Mouse (Mus musculus): Measurements from ENCODE around the gene Srrm3. TPM values are rescaled to one million over a fixed set of nuclear protein-coding genes. Genes with fewer than 3 reads are reported as not detected.

The Srrm3 gene
- polyA plus RNA-seq, 1 experiment from 2014 or later = not detected

- Histone ChIP-seq H3K9me3 (ENCODE audit: low read length) (no peaks in the 10 kb centered on the region), H3K27me3 (ENCODE audit: insufficient read depth, low read length) (peaks cover 65% of the 10 kb centered on the region), H3K4me1 (ENCODE audit: insufficient read depth) (no peaks in the 10 kb centered on the region), H3K4me2 (ENCODE audit: low read depth, low read length) (no peak overlapping the region), H3K9ac (replicated peaks) (no peak overlapping the region), H3K36me3 (replicated peaks; ENCODE audit: insufficient read depth, low read length) (no peaks in the 10 kb centered on the region), H3K27ac (ENCODE audit: low read depth) (no peak overlapping the region), H3K4me3 (ENCODE audit: low read depth, low read length) (no peak overlapping the region)
- no peak for DNase-seq
- no peak for ATAC-seq
- no peak for TF ChIP-seq CTCF (IDR thresholded peaks at IDR 0.05; ENCODE audit: low read depth)
- TF ChIP-seq EP300 (IDR thresholded peaks at IDR 0.05; ENCODE audit: low read depth) = no peak
- WGBS (ENCODE audit: insufficient replicate concordance) = 54% methylated on average over 13 of the region's 14 CpGs
Measured at GRCm38 (mm10) chr5:135869661-135870423, 63.2 kb downstream of the Srrm3 start.

- Histone ChIP-seq H3K9ac (replicated peaks) (no peak overlapping the region), H3K27ac (ENCODE audit: low read depth) (no peak overlapping the region), H3K27me3 (ENCODE audit: insufficient read depth, low read length) (peaks cover 58% of the 10 kb centered on the region), H3K36me3 (replicated peaks; ENCODE audit: insufficient read depth, low read length) (no peaks in the 10 kb centered on the region), H3K4me3 (ENCODE audit: low read depth, low read length) (no peak overlapping the region), H3K4me2 (ENCODE audit: low read depth, low read length) (no peak overlapping the region), H3K4me1 (ENCODE audit: insufficient read depth) (no peaks in the 10 kb centered on the region), H3K9me3 (ENCODE audit: low read length) (no peaks in the 10 kb centered on the region)
- no peak for ATAC-seq
- WGBS (ENCODE audit: insufficient replicate concordance) = 63% methylated on average over 5 of the region's 5 CpGs
- no peak for TF ChIP-seq CTCF (IDR thresholded peaks at IDR 0.05; ENCODE audit: low read depth)
- DNase-seq = no peak
Measured at GRCm38 (mm10) chr5:135870505-135870904, 63.8 kb downstream of the Srrm3 start.

- Histone ChIP-seq H3K4me3 (ENCODE audit: low read depth, low read length) (no peak overlapping the region), H3K27me3 (ENCODE audit: insufficient read depth, low read length) (peaks cover 38% of the 10 kb centered on the region), H3K27ac (ENCODE audit: low read depth) (no peak overlapping the region), H3K9ac (replicated peaks) (no peak overlapping the region), H3K4me2 (ENCODE audit: low read depth, low read length) (no peak overlapping the region), H3K36me3 (replicated peaks; ENCODE audit: insufficient read depth, low read length) (no peaks in the 10 kb centered on the region), H3K9me3 (ENCODE audit: low read length) (no peaks in the 10 kb centered on the region), H3K4me1 (ENCODE audit: insufficient read depth) (peaks cover 10% of the 10 kb centered on the region)
- no peak for ATAC-seq
- no peak for TF ChIP-seq EP300 (IDR thresholded peaks at IDR 0.05; ENCODE audit: low read depth)
- TF ChIP-seq CTCF (IDR thresholded peaks at IDR 0.05; ENCODE audit: low read depth) = no peak
- no peak for DNase-seq
- 21% methylated on average over 15 of the region's 16 CpGs for WGBS (ENCODE audit: insufficient replicate concordance)
Measured at GRCm38 (mm10) chr5:135872996-135873395, 66.3 kb downstream of the Srrm3 start.

- H3K27ac ChIP-seq (ENCODE audit: low read depth) = no peak overlapping the region
- ATAC-seq (no peak), DNase-seq (no peak)
- WGBS (ENCODE audit: insufficient replicate concordance) = 36% methylated on average over 9 of the region's 9 CpGs
- no peaks in the 10 kb centered on the region for H3K36me3 ChIP-seq (replicated peaks; ENCODE audit: insufficient read depth, low read length)
- H3K9me3 ChIP-seq (ENCODE audit: low read length) = no peaks in the 10 kb centered on the region
- peaks cover 30% of the 10 kb centered on the region for H3K27me3 ChIP-seq (ENCODE audit: insufficient read depth, low read length)
- H3K9ac ChIP-seq (replicated peaks) = no peak overlapping the region
- no peak overlapping the region for H3K4me2 ChIP-seq (ENCODE audit: low read depth, low read length)
- TF ChIP-seq CTCF (IDR thresholded peaks at IDR 0.05; ENCODE audit: low read depth) (no peak), EP300 (IDR thresholded peaks at IDR 0.05; ENCODE audit: low read depth) (no peak)
- H3K4me1 ChIP-seq (ENCODE audit: insufficient read depth) = peaks cover 10% of the 10 kb centered on the region
- no peak overlapping the region for H3K4me3 ChIP-seq (ENCODE audit: low read depth, low read length)
Measured at GRCm38 (mm10) chr5:135873753-135874152, 67.1 kb downstream of the Srrm3 start.

GRCm38 (mm10) chr5:135877180-135877579, 70.5 kb downstream of the Srrm3 start:
- Histone ChIP-seq H3K36me3 (replicated peaks; ENCODE audit: insufficient read depth, low read length) (no peaks in the 10 kb centered on the region), H3K9me3 (ENCODE audit: low read length) (no peaks in the 10 kb centered on the region), H3K27ac (ENCODE audit: low read depth) (no peak overlapping the region), H3K4me1 (ENCODE audit: insufficient read depth) (peaks cover 10% of the 10 kb centered on the region), H3K4me2 (ENCODE audit: low read depth, low read length) (peak overlapping the region; percentile 70), H3K9ac (replicated peaks) (no peak overlapping the region), H3K27me3 (ENCODE audit: insufficient read depth, low read length) (peaks cover 10% of the 10 kb centered on the region; the same call in 1 of the 2 replicates), H3K4me3 (ENCODE audit: low read depth, low read length) (no peak overlapping the region)
- DNase-seq (peak; percentile 62), ATAC-seq (no peak)
- TF ChIP-seq CTCF (IDR thresholded peaks at IDR 0.05; ENCODE audit: low read depth) (peak; percentile 63), EP300 (IDR thresholded peaks at IDR 0.05; ENCODE audit: low read depth) (no peak)
- WGBS (ENCODE audit: insufficient replicate concordance) = 11% methylated on average over 8 of the region's 8 CpGs

- no peaks in the 10 kb centered on the region for H3K9me3 ChIP-seq (ENCODE audit: low read length)
- TF ChIP-seq CTCF (IDR thresholded peaks at IDR 0.05; ENCODE audit: low read depth) (peak; percentile 66), EP300 (IDR thresholded peaks at IDR 0.05; ENCODE audit: low read depth) (no peak)
- peak overlapping the region; percentile 27; the same call in 1 of the 2 replicates for H3K4me3 ChIP-seq (ENCODE audit: low read depth, low read length)
- peaks cover 10% of the 10 kb centered on the region for H3K4me1 ChIP-seq (ENCODE audit: insufficient read depth)
- H3K36me3 ChIP-seq (replicated peaks; ENCODE audit: insufficient read depth, low read length) = no peaks in the 10 kb centered on the region
- under 1% methylated on average over 16 of the region's 16 CpGs for WGBS (ENCODE audit: insufficient replicate concordance)
- H3K27ac ChIP-seq (ENCODE audit: low read depth) = no peak overlapping the region
- no peak for DNase-seq
- H3K27me3 ChIP-seq (ENCODE audit: insufficient read depth, low read length) = peaks cover 5% of the 10 kb centered on the region; the same call in 1 of the 2 replicates
- H3K4me2 ChIP-seq (ENCODE audit: low read depth, low read length) = peak overlapping the region; percentile 70
- H3K9ac ChIP-seq (replicated peaks) = no peak overlapping the region
- peak; percentile 64; the same call in 1 of the 2 replicates for ATAC-seq
Measured at GRCm38 (mm10) chr5:135877831-135878231, 71.1 kb downstream of the Srrm3 start.

Measured in liver, postnatal 0 days (tissue).